Mouse (Mus musculus): ENCODE measurements at regions not wholly inside any gene's neighbourhood (a gene's known extent, or its start where the extent isn't known, plus 50 kb on each side); places are given as distances from the start of the nearest gene placed in this dataset.

GRCm38 (mm10) chr15:62778899-62779298 lies 1066.1 kb downstream of the Gsdmc2 start:
- no peak for TF ChIP-seq JUN (IDR thresholded peaks at IDR 0.05; ENCODE audit: insufficient read depth, low read depth, low read length)
- no peak for TF ChIP-seq MEF2A (IDR thresholded peaks at IDR 0.05; ENCODE audit: borderline replicate concordance, low read depth, low read length)
- TF ChIP-seq RAD21 (IDR thresholded peaks at IDR 0.05; ENCODE audit: low read depth, low read length): no peak
- TF ChIP-seq POLR2A (IDR thresholded peaks at IDR 0.05; ENCODE audit: low read depth, low read length): no peak
- TF ChIP-seq MAZ (IDR thresholded peaks at IDR 0.05; ENCODE audit: low read depth, low read length): no peak
- no peak for TF ChIP-seq CTCF (conservative IDR thresholded peaks at IDR 0.05 in 1 of 2, IDR thresholded peaks at IDR 0.05 in 1 of 2; ENCODE audit: low read depth in 2 of 2, low read length in 2 of 2)
- no peak for TF ChIP-seq ZC3H11A (IDR thresholded peaks at IDR 0.05; ENCODE audit: low read depth, low read length)
